Mouse (Mus musculus) v-Abl transformed pro-B cells (cell line): ENCODE measurements around the gene Fam163a.

Source experiments
- in situ Hi-C, 2 experiments: fragments of 400-800 bp; cut with MboI; formaldehyde crosslinking; loops; one replicate each; pipeline ENCODE4 v1.15.1; 2025; ENCODE audit not compliant: unreplicated experiment in 2 of 2

The Fam163a gene

GRCm38 (mm10) chr1:156089561-156089960 is 115.3 kb downstream of the Fam163a start:
- in situ Hi-C loops = no loop called here

- in situ Hi-C loops = no loop called here
Observed at GRCm38 (mm10) chr1:156087586-156087985, 117.2 kb downstream of the Fam163a start.

GRCm38 (mm10) chr1:156085770-156086169 is 119.1 kb downstream of the Fam163a start:
- in situ Hi-C loops = no loop called here

- in situ Hi-C loops = no loop called here
Observed at GRCm38 (mm10) chr1:156084603-156085002, 120.2 kb downstream of the Fam163a start.

- in situ Hi-C loops = no loop called here
Observed at GRCm38 (mm10) chr1:156077655-156078054, 127.2 kb downstream of the Fam163a start.

- in situ Hi-C loops = no loop called here
Observed at GRCm38 (mm10) chr1:156076474-156076873, 128.4 kb downstream of the Fam163a start.

- in situ Hi-C loops = no loop called here
Observed at GRCm38 (mm10) chr1:156074575-156074974, 130.3 kb downstream of the Fam163a start.

- in situ Hi-C loops = no loop called here
Observed at GRCm38 (mm10) chr1:156073169-156073821, 131.5 kb downstream of the Fam163a start.

- in situ Hi-C loops = no loop called here
Observed at GRCm38 (mm10) chr1:156070106-156070505, 134.7 kb downstream of the Fam163a start.

GRCm38 (mm10) chr1:156066133-156066532 is 138.7 kb downstream of the Fam163a start:
- in situ Hi-C loops = no loop called here

- in situ Hi-C loops = no loop called here
Observed at GRCm38 (mm10) chr1:156062193-156062592, 142.6 kb downstream of the Fam163a start.

- in situ Hi-C loops = no loop called here
Observed at GRCm38 (mm10) chr1:156058207-156058606, 146.6 kb downstream of the Fam163a start.

- in situ Hi-C loops = no loop called here
Observed at GRCm38 (mm10) chr1:156046688-156047087, 158.1 kb downstream of the Fam163a start.

- in situ Hi-C loops = loop anchor here in 1 of 2 experiments (5.0 kb wide), 1 partner anchor 477 kb away; no protein-coding TSS in a partner anchor
Observed at GRCm38 (mm10) chr1:156044211-156044611, 160.6 kb downstream of the Fam163a start.

- in situ Hi-C loops = loop anchor here in 1 of 2 experiments (5.0 kb wide), 1 partner anchor 476 kb away; no protein-coding TSS in a partner anchor
Observed at GRCm38 (mm10) chr1:156043027-156043426, 161.8 kb downstream of the Fam163a start.

- in situ Hi-C loops = loop anchor here in 1 of 2 experiments (5.0 kb wide), 1 partner anchor 475 kb away; no protein-coding TSS in a partner anchor
Observed at GRCm38 (mm10) chr1:156042481-156042880, 162.3 kb downstream of the Fam163a start.

- in situ Hi-C loops = loop anchor here in 1 of 2 experiments (5.0 kb wide), 1 partner anchor 474 kb away; no protein-coding TSS in a partner anchor
Observed at GRCm38 (mm10) chr1:156041451-156042241, 163.2 kb downstream of the Fam163a start.

GRCm38 (mm10) chr1:156040731-156041401 is 164.0 kb downstream of the Fam163a start:
- in situ Hi-C loops = loop anchor here in 1 of 2 experiments (5.0 kb wide), 1 partner anchor 474 kb away; no protein-coding TSS in a partner anchor

GRCm38 (mm10) chr1:156039989-156040388 is 164.8 kb downstream of the Fam163a start:
- in situ Hi-C loops = loop anchor here (5.0 to 10.0 kb wide), 4 partner anchors 65 to 478 kb away; partner anchors contain the start of gene Cep350 (in 2 of the 2)

GRCm38 (mm10) chr1:156037144-156037583 is 167.7 kb downstream of the Fam163a start:
- in situ Hi-C loops = loop anchor here (5.0 to 10.0 kb wide), 3 partner anchors 62 to 475 kb away; partner anchors contain the start of gene Cep350 (in 2 of the 2)
